Comparison of ENCODE assay signal across 9 mouse cellular contexts in genomic region chrX:56489758-56490157, GRCm38 (mm10). TPM values are rescaled to one million over a fixed set of nuclear protein-coding genes. Genes with fewer than 3 reads are reported as not detected.
DNase-seq lines count a peak whose midpoint lies in the region.
"Had no signal": no experiment of that assay in that cellular context is flagged by ENCODE, and none has a peak within 500 bp of the region (broad histone marks: within the 10 kb centered on the region; RNA-seq: fewer than 3 reads in every experiment).

No protein-coding gene starts in this region.

- peak; percentile 80 for DNase-seq in gastrocnemius, adult 18-20 months (ENCODE audit: low spot score)
- no peak for DNase-seq in gastrocnemius, postnatal 25 days
- peak; percentile 54 for DNase-seq in ES-CJ7 (ENCODE audit: low read depth, low spot score)
- peak; percentile 61 for DNase-seq in c-Kit-positive CD71-positive TER-119-positive erythroid progenitor cells, embryonic 14.5 days (ENCODE audit: low spot score)
- peak; percentile 51 to 55 for DNase-seq in gastrocnemius, adult 8-10 months (ENCODE audit: low spot score in 2 of 2)
- peak; percentile 51 for DNase-seq in layer of hippocampus, adult 9-11 months
- DNase-seq in lung, postnatal 36 days: peak; percentile 91
- DNase-seq in spleen, postnatal 14 days (ENCODE audit: low spot score in 2 of 2): peak; percentile 27 to 73

RNA-seq across cellular contexts. Expression of gene Gm10477, which starts 34.8 kb away (rescaled TPM):
- total RNA-seq in gastrocnemius, adult 18-20 months (2021): not detected
- not detected for total RNA-seq in gastrocnemius, postnatal 25 days (2021)
- total RNA-seq in gastrocnemius, adult 8-10 months (2022): not detected
- total RNA-seq: adrenal gland, postnatal 4 days had no signal

RNA-seq across cellular contexts. Expression of gene Ints6l, which starts 35.1 kb away (rescaled TPM):
- 1 to 10 TPM; 3.4 to 4.8 TPM for total RNA-seq in gastrocnemius, adult 18-20 months (2021)
- 1 to 10 TPM; 4.6 to 5.3 TPM for total RNA-seq in gastrocnemius, postnatal 25 days (2021)
- total RNA-seq in gastrocnemius, adult 8-10 months (2022): 1 to 10 TPM; 3.4 to 6.5 (median 4.1) TPM

RNA-seq across cellular contexts. Expression of gene Gm2174, which starts 42.0 kb away (rescaled TPM):
- 1 to 10 TPM in 1 of 2 experiments, not detected in 1; 1.1 TPM for total RNA-seq in gastrocnemius, adult 18-20 months (2021)
- total RNA-seq in gastrocnemius, postnatal 25 days (2021): not detected
- under 1 TPM in 1 of 4 experiments, not detected in 3; 0.97 TPM for total RNA-seq in gastrocnemius, adult 8-10 months (2022)
- total RNA-seq: adrenal gland, postnatal 4 days had no signal

RNA-seq across cellular contexts. Expression of gene Gm648, which starts 59.6 kb away (rescaled TPM):
- not detected for total RNA-seq in gastrocnemius, adult 18-20 months (2021)
- total RNA-seq in gastrocnemius, postnatal 25 days (2021): not detected
- not detected for total RNA-seq in gastrocnemius, adult 8-10 months (2022)
